Mouse (Mus musculus): Measurements from ENCODE around the gene Alyref.

- peak; percentile 86 for TF ChIP-seq CTCF (conservative IDR thresholded peaks at IDR 0.05; ENCODE audit: low read length)
- TF ChIP-seq NANOG (IDR thresholded peaks at IDR 0.05; ENCODE audit: borderline replicate concordance, low read length): no peak
Measured at GRCm38 (mm10) chr11:120582268-120582981, 15.7 kb downstream of the Alyref start.
